In genomic region chr15:85463027-85463790, GRCm38 (mm10) we compare ENCODE assay signal across 19 mouse cellular contexts. TPM values are rescaled to one million over a fixed set of nuclear protein-coding genes. Genes with fewer than 3 reads are reported as not detected.
A peak's percentile ranks its signal among the peaks of the same experiment; 100 is the strongest.
DNase-seq lines count a peak whose midpoint lies in the region; ATAC-seq and TF ChIP-seq lines count a peak whose summit lies in the region.
"Had no signal": no experiment of that assay in that cellular context is flagged by ENCODE, and none has a peak within 500 bp of the region (broad histone marks: within the 10 kb centered on the region; RNA-seq: fewer than 3 reads in every experiment).

No protein-coding gene starts in this region.

- peaks cover 3% of the 10 kb centered on the region; the same call in 1 of the 2 replicates for H3K36me3 ChIP-seq in forebrain, embryonic 11.5 days (ENCODE audit: control insufficient read depth, insufficient read depth, low read length)
- peaks cover 33% of the 10 kb centered on the region for H3K36me3 ChIP-seq in hindbrain, embryonic 13.5 days
- H3K36me3 ChIP-seq in midbrain, embryonic 14.5 days (ENCODE audit: control insufficient read depth, insufficient read depth, low read length): peaks cover 35% of the 10 kb centered on the region

- peak overlapping the region; percentile 1; the same call in 1 of the 2 replicates for H3K9ac ChIP-seq in forebrain, embryonic 11.5 days (ENCODE audit: low read length)
- H3K9ac ChIP-seq in hindbrain, embryonic 13.5 days: no peak overlapping the region
- no peak overlapping the region for H3K9ac ChIP-seq in midbrain, embryonic 14.5 days (replicated peaks; ENCODE audit: low read length)
- H3K9ac ChIP-seq: liver, embryonic 12.5 days had no signal

- ATAC-seq in forebrain, embryonic 11.5 days (replicated peaks; ENCODE audit: low FRiP score): peak; percentile 19
- no peak for ATAC-seq in hindbrain, embryonic 13.5 days (ENCODE audit: low FRiP score)
- ATAC-seq in midbrain, embryonic 14.5 days (ENCODE audit: low FRiP score, low TSS enrichment): no peak
- ATAC-seq: liver, embryonic 12.5 days had no signal

- WGBS in forebrain, embryonic 11.5 days: 19% methylated on average over 13 of the region's 13 CpGs
- 22% methylated on average over 13 of the region's 13 CpGs for WGBS in hindbrain, embryonic 13.5 days
- 16% methylated on average over 13 of the region's 13 CpGs for WGBS in midbrain, embryonic 14.5 days

- peaks cover 63% of the 10 kb centered on the region for H3K4me1 ChIP-seq in forebrain, embryonic 11.5 days (replicated peaks; ENCODE audit: control insufficient read depth, insufficient read depth, low read length)
- peaks cover 88% of the 10 kb centered on the region for H3K4me1 ChIP-seq in hindbrain, embryonic 13.5 days (replicated peaks)
- H3K4me1 ChIP-seq in midbrain, embryonic 14.5 days (ENCODE audit: control insufficient read depth, insufficient read depth, low read length): peaks cover 80% of the 10 kb centered on the region
- H3K4me1 ChIP-seq: liver, embryonic 12.5 days had no signal

- peaks cover 15% of the 10 kb centered on the region for H3K27me3 ChIP-seq in forebrain, embryonic 11.5 days (ENCODE audit: control insufficient read depth, insufficient read depth, low read length)
- H3K27me3 ChIP-seq in hindbrain, embryonic 13.5 days: no peaks in the 10 kb centered on the region
- no peaks in the 10 kb centered on the region for H3K27me3 ChIP-seq in midbrain, embryonic 14.5 days (ENCODE audit: control insufficient read depth, insufficient read depth, low read length)
- H3K27me3 ChIP-seq: liver, embryonic 12.5 days had no signal

- no peaks in the 10 kb centered on the region for H3K9me3 ChIP-seq in forebrain, embryonic 11.5 days (ENCODE audit: control insufficient read depth, low read length)
- H3K9me3 ChIP-seq in hindbrain, embryonic 13.5 days: no peaks in the 10 kb centered on the region
- H3K9me3 ChIP-seq in midbrain, embryonic 14.5 days (ENCODE audit: control insufficient read depth, low read length): no peaks in the 10 kb centered on the region
- H3K9me3 ChIP-seq: liver, embryonic 12.5 days had no signal

- no peak for TF ChIP-seq CTCF in brain, embryonic 14.5 days (IDR thresholded peaks at IDR 0.05; ENCODE audit: borderline replicate concordance, extremely low read depth, insufficient read depth, insufficient read length)

- H3K4me2 ChIP-seq in forebrain, embryonic 11.5 days (ENCODE audit: low read depth, low read length, severe bottlenecking): no peak overlapping the region
- no peak overlapping the region for H3K4me2 ChIP-seq in hindbrain, embryonic 13.5 days
- 0 out of 2 replicates have a peak overlapping the region, but pooled peaks have one; percentile 3 for H3K4me2 ChIP-seq in midbrain, embryonic 14.5 days (ENCODE audit: low read length)
- H3K4me2 ChIP-seq: liver, embryonic 12.5 days had no signal

- no peak for TF ChIP-seq POLR2A in brain, embryonic 14.5 days (IDR thresholded peaks at IDR 0.05; ENCODE audit: borderline replicate concordance, extremely low read depth, insufficient read depth, insufficient read length, poor library complexity, severe bottlenecking)

- no peak overlapping the region for H3K4me3 ChIP-seq in forebrain, embryonic 11.5 days (ENCODE audit: low read depth, low read length)
- H3K4me3 ChIP-seq in hindbrain, embryonic 13.5 days: no peak overlapping the region
- no peak overlapping the region for H3K4me3 ChIP-seq in midbrain, embryonic 14.5 days (replicated peaks; ENCODE audit: low read depth, low read length)
- H3K4me3 ChIP-seq: erythroblast, embryonic 14.5 days; liver, embryonic 12.5 days had no signal

- H3K27ac ChIP-seq in forebrain, embryonic 11.5 days (ENCODE audit: low read depth, low read length): peak overlapping the region; percentile 93
- H3K27ac ChIP-seq in hindbrain, embryonic 13.5 days: peak overlapping the region; percentile 89
- peak overlapping the region; percentile 77 for H3K27ac ChIP-seq in midbrain, embryonic 14.5 days (replicated peaks; ENCODE audit: low read depth, low read length)
- H3K27ac ChIP-seq: liver, embryonic 12.5 days had no signal

- peak; percentile 88 for DNase-seq in brain, embryonic 14.5 days (ENCODE audit: low read depth)
- DNase-seq in forebrain, embryonic 11.5 days (ENCODE audit: low spot score): peak; percentile 51
- no peak for DNase-seq in midbrain, embryonic 14.5 days
- DNase-seq in adrenal gland, postnatal 36 days: no peak
- DNase-seq in gastrocnemius, adult 18-20 months (ENCODE audit: low spot score): no peak
- DNase-seq in lung, postnatal 10 days: no peak
- no peak for DNase-seq in layer of hippocampus, adult 18-20 months (ENCODE audit: low spot score in 2 of 2)
- DNase-seq: cerebellum, adult 11-12 months; gastrocnemius, postnatal 10 days; heart, postnatal 36 days; kidney, adult 18-20 months; right cerebral cortex, postnatal 4 days had no signal

RNA-seq across cellular contexts. Expression of gene 7530416G11Rik, which starts 39.8 kb away (rescaled TPM):
- polyA plus RNA-seq in brain, embryonic 14.5 days (2012; rRNA removed): 0.05 TPM in 1 of 2 replicates, not detected in the other
- polyA plus RNA-seq in forebrain, embryonic 11.5 days (2014; fragmentation: Nextera tagmentation; extraction: Ambion mirVana): not detected in 2 replicates
- polyA plus RNA-seq in hindbrain, embryonic 13.5 days (2015; fragmentation: Nextera tagmentation; extraction: Ambion mirVana): not detected in 2 replicates
- polyA plus RNA-seq in midbrain, embryonic 14.5 days (2014; fragmentation: Nextera tagmentation; extraction: Ambion mirVana): not detected in 2 replicates
- total RNA-seq in adrenal gland, postnatal 36 days (2021): not detected
- total RNA-seq in gastrocnemius, adult 18-20 months (2021): not detected
- total RNA-seq in layer of hippocampus, adult 18-20 months (2021): not detected
- total RNA-seq: common myeloid progenitor, adult 5-6 weeks; gastrocnemius, postnatal 10 days; heart, postnatal 36 days; left cerebral cortex, postnatal 25 days had no signal
- polyA plus RNA-seq: erythroblast, embryonic 14.5 days; liver, embryonic 12.5 days; lung, embryonic 16.5 days; thymus, postnatal 0 days had no signal

Comparison
In these comparisons a context has a peak if more than half of its experiments do, and no peak if none do; other contexts are left out.
1. DNase-seq: peak in brain, embryonic 14.5 days (single experiment) and forebrain, embryonic 11.5 days (single experiment); none in midbrain, embryonic 14.5 days (single experiment), adrenal gland, postnatal 36 days (0 of 2), gastrocnemius, adult 18-20 months (single experiment), lung, postnatal 10 days (single experiment) and layer of hippocampus, adult 18-20 months (0 of 2).
2. Peak in every context shown above with its lines, with median percentiles within 50 percentile points of each other: H3K27ac ChIP-seq.